Mouse (Mus musculus) frontal cortex, adult 2 months (tissue): ENCODE results near the gene B3gnt9. TPM values are rescaled to one million over a fixed set of nuclear protein-coding genes. Genes with fewer than 3 reads are reported as not detected.
"Not testable (repeated sequence)": the region's sequence is repeated elsewhere in the genome, so short reads cannot be mapped to it uniquely, and the experiment has no call there.

ENCODE experiments used
- DNase-seq, 2 experiments: peaks; one replicate each; pipeline ENCODE4 v3.0.0; 2022; ENCODE audit warnings: low spot score in 1 of 2; ENCODE audit errors: extremely low spot score in 1 of 2
- polyA plus RNA-seq: library from polyadenylated mRNA; depleted of rRNA; stranded (reverse); fragments of >200 nt; gene quantifications from 2 replicates; pipeline ENCODE4 v1.2.3, GENCODE M21; 2012

Gene B3gnt9
- polyA plus RNA-seq, 1 experiment, result 4.5 TPM

- no peak for DNase-seq
Observed at GRCm38 (mm10) chr8:105260371-105261099, 5.6 kb upstream of the B3gnt9 start.

GRCm38 (mm10) chr8:105259721-105260320 is 4.9 kb upstream of the B3gnt9 start:
- peak in 1 of 2 experiments; percentile 72 for DNase-seq

GRCm38 (mm10) chr8:105258911-105259720 is 4.2 kb upstream of the B3gnt9 start:
- no peak for DNase-seq

- DNase-seq, result no peak
Observed at GRCm38 (mm10) chr8:105257318-105258114, 2.6 kb upstream of the B3gnt9 start.

GRCm38 (mm10) chr8:105254152-105254965 is 594 bp downstream of the B3gnt9 start:
- DNase-seq, result peak; percentile 68 to 92

GRCm38 (mm10) chr8:105253766-105254151 is 1.2 kb downstream of the B3gnt9 start:
- no peak for DNase-seq

- DNase-seq, result no peak
Observed at GRCm38 (mm10) chr8:105252680-105253537, 2.0 kb downstream of the B3gnt9 start.

GRCm38 (mm10) chr8:105251954-105252353 is 3.0 kb downstream of the B3gnt9 start:
- no peak for DNase-seq

GRCm38 (mm10) chr8:105241016-105241415 is 13.9 kb downstream of the B3gnt9 start:
- DNase-seq, result no peak

GRCm38 (mm10) chr8:105237442-105238142 is 17.4 kb downstream of the B3gnt9 start:
- no peak for DNase-seq

GRCm38 (mm10) chr8:105235206-105235605 is 19.7 kb downstream of the B3gnt9 start:
- DNase-seq, result no peak

GRCm38 (mm10) chr8:105233126-105233935 is 21.6 kb downstream of the B3gnt9 start:
- DNase-seq, result no peak

GRCm38 (mm10) chr8:105232321-105232693 is 22.6 kb downstream of the B3gnt9 start:
- not testable (repeated sequence) for DNase-seq

GRCm38 (mm10) chr8:105231503-105232320 is 23.2 kb downstream of the B3gnt9 start:
- DNase-seq, result no peak

- no peak for DNase-seq
Observed at GRCm38 (mm10) chr8:105225917-105226316, 29.0 kb downstream of the B3gnt9 start.

- DNase-seq, result no peak
Observed at GRCm38 (mm10) chr8:105225272-105225593, 29.7 kb downstream of the B3gnt9 start.
